Mouse (Mus musculus) liver, embryonic 11.5 days (tissue): Measurements from ENCODE around the gene Capn1. TPM values are rescaled to one million over a fixed set of nuclear protein-coding genes. Genes with fewer than 3 reads are reported as not detected.
A peak's percentile ranks its signal among the peaks of the same experiment; 100 is the strongest.

Experiments
- ATAC-seq: fragments of 200-750 bp; cut with Nextera tagmentation; replicated peaks from 2 replicates; pipeline ENCODE4 v1.8.0; 2017; ENCODE audit warnings: moderate number of reproducible peaks, mild to moderate bottlenecking, moderate TSS enrichment, moderate library complexity; ENCODE audit not compliant: low FRiP score
- DNase-seq: peaks from one replicate; pipeline ENCODE4 v3.0.0-alpha.2; 2017; ENCODE audit warnings: low spot score
- H3K27ac ChIP-seq: fragments of 300-500 bp; sonication (generic); 2 replicates; pipeline ENCODE4 v1.5.1; 2014; ENCODE audit warnings: mild to moderate bottlenecking, low read depth, low read length, control low read depth
- H3K27me3 ChIP-seq: fragments of 300-500 bp; sonication (generic); replicated peaks from 2 replicates; pipeline ENCODE4 v1.6.1; 2014; ENCODE audit warnings: low read length, mixed read lengths; ENCODE audit not compliant: control insufficient read depth, insufficient read depth
- H3K36me3 ChIP-seq: fragments of 300-500 bp; sonication (generic); 2 replicates; pipeline ENCODE4 v1.6.1; 2014; ENCODE audit warnings: mild to moderate bottlenecking, low read length, moderate library complexity, mixed read lengths; ENCODE audit not compliant: control insufficient read depth, insufficient read depth
- H3K4me1 ChIP-seq: fragments of 300-500 bp; sonication (generic); replicated peaks from 2 replicates; pipeline ENCODE4 v1.6.1; 2014; ENCODE audit warnings: low read length, mixed read lengths; ENCODE audit not compliant: control insufficient read depth, insufficient read depth
- H3K4me2 ChIP-seq: fragments of 300-500 bp; sonication (generic); 2 replicates; pipeline ENCODE4 v1.6.1; 2014; ENCODE audit warnings: mild to moderate bottlenecking, control low read depth, moderate library complexity
- H3K4me3 ChIP-seq: fragments of 300-500 bp; sonication (generic); 2 replicates; pipeline ENCODE4 v1.5.1; 2014; ENCODE audit warnings: low read depth, low read length, control low read depth
- H3K9ac ChIP-seq: fragments of 300-500 bp; sonication (generic); 2 replicates; pipeline ENCODE4 v1.6.1; 2014; ENCODE audit warnings: low read depth, low read length, control low read depth
- H3K9me3 ChIP-seq: fragments of 300-500 bp; sonication (generic); 2 replicates; pipeline ENCODE4 v1.6.1; 2016; ENCODE audit warnings: low read length, inconsistent platforms, mixed read lengths; ENCODE audit not compliant: control insufficient read depth
- WGBS: fragments of 180-500 bp; shearing (Covaris S2); extraction: QIAGEN DNeasy Blood & Tissue Kit; methylation state at CpG from one replicate; pipeline ENCODE4 v1.1.7; 2014; 5-methylcytosine and 5-hydroxymethylcytosine counted together
- polyA plus RNA-seq: library from polyadenylated mRNA; unstranded; fragments of >200 nt; fragmentation: Nextera tagmentation; extraction: Ambion mirVana; gene quantifications from 2 replicates; pipeline ENCODE4 v1.2.1, GENCODE M21; 2014

The Capn1 gene
- polyA plus RNA-seq, 1 experiment from 2014 or later = 25.2 TPM

DNA sequence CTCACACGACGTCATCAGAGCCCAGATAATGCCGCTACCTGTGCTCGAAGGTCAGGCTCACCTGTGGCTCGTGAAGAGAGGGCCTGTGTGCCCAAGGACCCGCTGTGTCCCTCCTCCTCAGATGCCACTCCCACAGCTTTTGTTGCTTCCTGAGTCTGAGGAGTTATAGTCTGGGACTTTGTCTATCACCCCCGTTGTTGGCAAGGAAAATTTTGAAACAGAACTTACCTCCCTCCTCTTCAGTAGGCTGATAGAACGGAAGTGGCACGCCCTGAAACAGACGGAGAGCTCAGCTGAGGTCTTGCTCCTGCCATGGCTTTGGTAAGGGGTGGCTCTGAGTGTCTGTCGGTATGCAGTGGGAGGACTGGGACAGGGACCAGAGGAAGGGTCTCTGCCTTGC, 65.5 kb downstream of the Capn1 start:
- Histone ChIP-seq H3K36me3 (peaks cover 67% of the 10 kb centered on the region), H3K27ac (no peak overlapping the region), H3K9ac (no peak overlapping the region), H3K27me3 (no peaks in the 10 kb centered on the region), H3K4me2 (no peak overlapping the region), H3K4me3 (no peak overlapping the region), H3K9me3 (no peaks in the 10 kb centered on the region), H3K4me1 (peaks cover 14% of the 10 kb centered on the region)
- ATAC-seq (no peak), DNase-seq (no peak)
- 92% methylated on average over 11 of the region's 11 CpGs for WGBS

DNA sequence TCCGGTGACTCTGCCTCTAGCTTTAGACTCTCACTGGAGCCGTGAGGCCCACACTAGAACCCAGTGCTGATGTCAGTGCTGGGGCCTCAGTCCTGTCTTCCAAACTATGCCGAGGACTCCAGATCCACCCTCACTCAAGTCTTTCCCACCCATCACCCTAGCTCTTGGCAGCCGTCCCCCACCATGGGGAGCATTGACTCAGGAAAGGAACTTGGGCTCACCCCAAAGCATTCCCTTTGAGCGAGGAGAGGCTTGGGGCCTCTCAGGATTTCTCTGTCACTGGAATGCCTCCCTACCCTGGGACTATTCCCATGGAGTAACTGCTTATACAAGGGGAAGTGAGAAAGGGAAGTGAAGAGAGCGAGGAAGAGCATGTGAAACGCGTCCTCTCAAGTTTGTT, 69.8 kb downstream of the Capn1 start:
- 83% methylated on average over 8 of the region's 8 CpGs for WGBS
- H3K4me2 ChIP-seq = no peak overlapping the region
- ATAC-seq (no peak), DNase-seq (no peak)
- H3K27me3 ChIP-seq = no peaks in the 10 kb centered on the region
- peaks cover 53% of the 10 kb centered on the region for H3K36me3 ChIP-seq
- no peaks in the 10 kb centered on the region for H3K9me3 ChIP-seq
- H3K4me3 ChIP-seq = no peak overlapping the region
- H3K27ac ChIP-seq = no peak overlapping the region
- H3K4me1 ChIP-seq = peaks cover 13% of the 10 kb centered on the region
- no peak overlapping the region for H3K9ac ChIP-seq

- Histone ChIP-seq H3K4me3 (no peak overlapping the region), H3K9me3 (no peaks in the 10 kb centered on the region), H3K27ac (no peak overlapping the region; the same call in 1 of the 2 replicates), H3K27me3 (no peaks in the 10 kb centered on the region), H3K36me3 (peaks cover 55% of the 10 kb centered on the region), H3K9ac (no peak overlapping the region), H3K4me1 (peaks cover 13% of the 10 kb centered on the region), H3K4me2 (no peak overlapping the region)
- no peak for DNase-seq
- 67% methylated on average over 7 of the region's 7 CpGs for WGBS
- ATAC-seq = 0 out of 2 replicates have a peak, but pooled peaks have one; percentile 33
These were observed 70.7 kb downstream of the Capn1 start for GRCm38 (mm10) chr19:5945027-5945426.

DNA sequence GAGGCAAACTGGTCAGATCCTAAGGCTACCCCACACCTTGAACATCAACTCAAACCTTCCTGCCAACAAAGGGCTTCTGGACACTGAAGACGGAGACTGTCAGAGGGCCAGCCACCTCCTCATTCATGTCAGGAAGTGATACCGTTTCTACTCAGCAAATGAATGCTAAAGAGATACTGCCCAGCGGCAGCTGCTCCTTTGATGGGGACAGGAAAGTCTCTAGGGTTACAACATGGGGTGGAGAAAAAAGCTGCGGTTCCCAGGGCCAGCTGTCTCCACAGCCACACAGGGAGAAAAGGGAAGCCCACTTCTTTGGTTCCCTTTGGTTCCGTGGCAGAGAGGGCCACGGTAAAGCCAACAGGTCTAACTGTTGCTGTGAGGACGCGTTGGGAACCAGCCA, 71.6 kb downstream of the Capn1 start:
- Histone ChIP-seq H3K27ac (peak overlapping the region; percentile 7; the same call in 1 of the 2 replicates), H3K4me1 (peaks cover 13% of the 10 kb centered on the region)

DNA sequence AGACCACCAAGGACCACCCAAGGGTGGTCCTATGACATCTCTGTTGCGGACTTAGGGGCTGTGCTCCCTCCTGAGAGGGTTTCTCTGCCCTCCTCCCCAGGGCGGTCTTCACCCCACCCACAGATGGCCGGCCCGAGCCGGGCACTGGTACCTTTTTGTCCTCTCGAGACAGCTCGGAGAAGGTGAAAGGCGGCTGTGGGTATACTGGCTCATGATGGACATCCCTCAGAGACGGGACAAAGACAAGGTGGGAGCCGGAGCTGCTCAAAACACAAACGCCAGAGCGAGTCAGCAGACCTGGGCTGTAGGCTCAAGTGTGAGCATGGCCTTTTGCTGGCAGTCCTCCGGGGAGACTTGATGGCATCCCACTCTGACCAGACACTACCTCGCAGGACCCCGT, 72.3 kb downstream of the Capn1 start:
- ATAC-seq = no peak
- no peak overlapping the region for H3K4me2 ChIP-seq
- H3K4me3 ChIP-seq = no peak overlapping the region
- 88% methylated on average over 15 of the region's 15 CpGs for WGBS
- no peaks in the 10 kb centered on the region for H3K9me3 ChIP-seq
- peaks cover 15% of the 10 kb centered on the region for H3K4me1 ChIP-seq
- no peak for DNase-seq
- no peaks in the 10 kb centered on the region for H3K27me3 ChIP-seq
- H3K9ac ChIP-seq = no peak overlapping the region
- peaks cover 47% of the 10 kb centered on the region for H3K36me3 ChIP-seq
- no peak overlapping the region for H3K27ac ChIP-seq

More for the DNA sequence above, 71.6 kb downstream of the Capn1 start:
- 81% methylated on average over 8 of the region's 8 CpGs for WGBS
- H3K9me3 ChIP-seq = no peaks in the 10 kb centered on the region
- DNase-seq (no peak), ATAC-seq (no peak)
- H3K4me3 ChIP-seq = no peak overlapping the region
- H3K36me3 ChIP-seq = peaks cover 54% of the 10 kb centered on the region
- H3K9ac ChIP-seq = no peak overlapping the region
- no peak overlapping the region for H3K4me2 ChIP-seq
- no peaks in the 10 kb centered on the region for H3K27me3 ChIP-seq

DNA sequence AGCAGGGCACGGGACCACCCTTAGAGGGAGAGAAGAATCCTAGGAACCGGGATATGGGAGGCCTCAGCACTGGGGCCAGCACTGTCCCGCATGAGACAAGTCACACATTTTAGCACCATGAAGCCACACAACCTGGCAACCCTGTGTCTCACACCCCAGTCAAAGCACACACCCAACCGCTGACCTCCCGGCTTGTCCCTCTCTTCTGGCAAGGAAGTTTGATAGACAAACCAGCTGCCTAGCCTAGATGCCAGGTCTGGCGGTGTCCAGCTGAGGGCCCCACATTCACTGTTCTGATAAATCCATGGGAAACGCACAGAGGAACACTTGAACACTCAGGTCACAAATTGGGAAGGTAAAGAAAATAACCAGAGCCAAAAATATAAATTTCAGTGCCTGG, 73.1 kb downstream of the Capn1 start:
- ATAC-seq (no peak), DNase-seq (no peak)
- Histone ChIP-seq H3K4me3 (no peak overlapping the region), H3K4me2 (no peak overlapping the region), H3K9ac (no peak overlapping the region), H3K27me3 (no peaks in the 10 kb centered on the region), H3K27ac (no peak overlapping the region), H3K4me1 (peaks cover 22% of the 10 kb centered on the region), H3K36me3 (peaks cover 39% of the 10 kb centered on the region), H3K9me3 (no peaks in the 10 kb centered on the region)
- WGBS = 87% methylated on average over 7 of the region's 7 CpGs

- no peak for DNase-seq
- no peak overlapping the region for H3K4me3 ChIP-seq
- no peak overlapping the region for H3K4me2 ChIP-seq
- 88% methylated on average over 10 of the region's 10 CpGs for WGBS
- peaks cover 26% of the 10 kb centered on the region for H3K4me1 ChIP-seq
- H3K27me3 ChIP-seq = no peaks in the 10 kb centered on the region
- no peak overlapping the region for H3K9ac ChIP-seq
- no peak for ATAC-seq
- no peaks in the 10 kb centered on the region for H3K9me3 ChIP-seq
- peaks cover 30% of the 10 kb centered on the region for H3K36me3 ChIP-seq
- H3K27ac ChIP-seq = no peak overlapping the region
These were observed 75.0 kb downstream of the Capn1 start for GRCm38 (mm10) chr19:5940656-5941055.

GRCm38 (mm10) chr19:5940173-5940572, 75.5 kb downstream of the Capn1 start:
- Histone ChIP-seq H3K36me3 (peaks cover 28% of the 10 kb centered on the region), H3K4me3 (no peak overlapping the region), H3K27me3 (no peaks in the 10 kb centered on the region), H3K4me2 (no peak overlapping the region), H3K4me1 (peaks cover 23% of the 10 kb centered on the region), H3K9ac (no peak overlapping the region), H3K9me3 (no peaks in the 10 kb centered on the region), H3K27ac (no peak overlapping the region)
- DNase-seq (no peak), ATAC-seq (no peak)
- WGBS = 86% methylated on average over 4 of the region's 4 CpGs

GRCm38 (mm10) chr19:5939715-5940114, 76.0 kb downstream of the Capn1 start:
- Histone ChIP-seq H3K9ac (no peak overlapping the region), H3K4me2 (no peak overlapping the region), H3K36me3 (peaks cover 28% of the 10 kb centered on the region), H3K4me1 (peaks cover 22% of the 10 kb centered on the region), H3K4me3 (no peak overlapping the region), H3K27me3 (no peaks in the 10 kb centered on the region), H3K27ac (no peak overlapping the region), H3K9me3 (no peaks in the 10 kb centered on the region)
- ATAC-seq = no peak
- 90% methylated on average over 5 of the region's 5 CpGs for WGBS
- no peak for DNase-seq
